Mouse (Mus musculus): ENCODE data around the gene Cbwd1. TPM values are rescaled to one million over a fixed set of nuclear protein-coding genes. Genes with fewer than 3 reads are reported as not detected.
"Not testable (repeated sequence)": the region's sequence is repeated elsewhere in the genome, so short reads cannot be mapped to it uniquely, and the experiment has no call there.

Cbwd1 gene
- polyA plus RNA-seq, 1 experiment = 0.27 TPM

- TF ChIP-seq TAL1 (IDR thresholded peaks at IDR 0.05; ENCODE audit: low read length) (no peak), GATA1 (IDR thresholded peaks at IDR 0.05; ENCODE audit: low read length) (no peak)
- Histone ChIP-seq H3K4me3 (replicated peaks) (no peak overlapping the region), H3K36me3 (ENCODE audit: control insufficient read depth) (no peaks in the 10 kb centered on the region), H3K27me3 (ENCODE audit: control insufficient read depth) (peaks cover 2% of the 10 kb centered on the region; the same call in 1 of the 2 replicates), H3K9me3 (ENCODE audit: control insufficient read depth, low read length) (peaks cover 2% of the 10 kb centered on the region; the same call in 1 of the 2 replicates), H3K4me1 (ENCODE audit: control insufficient read depth) (no peaks in the 10 kb centered on the region)
Observed at GRCm38 (mm10) chr19:24885504-24885903, 75.9 kb downstream of the Cbwd1 start.

- Histone ChIP-seq H3K9me3 (ENCODE audit: control insufficient read depth, low read length) (no peaks in the 10 kb centered on the region), H3K27me3 (ENCODE audit: control insufficient read depth) (no peaks in the 10 kb centered on the region), H3K4me3 (replicated peaks) (no peak overlapping the region), H3K4me1 (ENCODE audit: control insufficient read depth) (no peaks in the 10 kb centered on the region), H3K36me3 (ENCODE audit: control insufficient read depth) (no peaks in the 10 kb centered on the region)
- TF ChIP-seq TAL1 (IDR thresholded peaks at IDR 0.05; ENCODE audit: low read length) = no peak
- no peak for TF ChIP-seq GATA1 (IDR thresholded peaks at IDR 0.05; ENCODE audit: low read length)
Observed at GRCm38 (mm10) chr19:24881237-24881636, 80.2 kb downstream of the Cbwd1 start.

GRCm38 (mm10) chr19:24875129-24875870 lies 86.1 kb downstream of the Cbwd1 start, which contains the start of gene Gm10053:
Gene Gm10053, plus strand, starts transcription at chr19:24875686.
- not testable (repeated sequence) for H3K4me1 ChIP-seq (ENCODE audit: control insufficient read depth); H3K27me3 ChIP-seq (ENCODE audit: control insufficient read depth); H3K36me3 ChIP-seq (ENCODE audit: control insufficient read depth); H3K9me3 ChIP-seq (ENCODE audit: control insufficient read depth, low read length); H3K4me3 ChIP-seq (replicated peaks)

- no peaks in the 10 kb centered on the region for H3K4me1 ChIP-seq (ENCODE audit: control insufficient read depth)
- TF ChIP-seq TAL1 (IDR thresholded peaks at IDR 0.05; ENCODE audit: low read length) = no peak
- no peak for TF ChIP-seq GATA1 (IDR thresholded peaks at IDR 0.05; ENCODE audit: low read length)
- H3K4me3 ChIP-seq (replicated peaks) = no peak overlapping the region
- H3K36me3 ChIP-seq (ENCODE audit: control insufficient read depth) = no peaks in the 10 kb centered on the region
- H3K27me3 ChIP-seq (ENCODE audit: control insufficient read depth) = 0 out of 2 replicates have a peak, but pooled peaks cover 2% of the 10 kb centered on the region
- no peaks in the 10 kb centered on the region for H3K9me3 ChIP-seq (ENCODE audit: control insufficient read depth, low read length)
Observed at GRCm38 (mm10) chr19:24873873-24874272, 87.5 kb downstream of the Cbwd1 start.

GRCm38 (mm10) chr19:24871037-24871635 lies 90.3 kb downstream of the Cbwd1 start:
- Histone ChIP-seq H3K9me3 (ENCODE audit: control insufficient read depth, low read length) (no peaks in the 10 kb centered on the region), H3K4me3 (replicated peaks) (no peak overlapping the region), H3K36me3 (ENCODE audit: control insufficient read depth) (no peaks in the 10 kb centered on the region), H3K4me1 (ENCODE audit: control insufficient read depth) (no peaks in the 10 kb centered on the region), H3K27me3 (ENCODE audit: control insufficient read depth) (0 out of 2 replicates have a peak, but pooled peaks cover 2% of the 10 kb centered on the region)
- no peak for TF ChIP-seq GATA1 (IDR thresholded peaks at IDR 0.05; ENCODE audit: low read length)
- TF ChIP-seq TAL1 (IDR thresholded peaks at IDR 0.05; ENCODE audit: low read length) = no peak

Other genes starting within 250 kb of the Cbwd1 start
- gene Pgm5, start 99.8 kb downstream of the Cbwd1 start, polyA plus RNA-seq (2012) = not detected in 2 replicates
- gene Gm10053, start 85.9 kb downstream of the Cbwd1 start, polyA plus RNA-seq (2012) = 0.11 TPM in 1 of 2 replicates, not detected in the other
- gene Foxd4, start 60.4 kb downstream of the Cbwd1 start, polyA plus RNA-seq (2012) = 0.05 TPM in 1 of 2 replicates, not detected in the other
- gene Dock8, start 37.9 kb upstream of the Cbwd1 start, polyA plus RNA-seq (2012) = 0.06 and 0.09 TPM in 2 replicates

Measured in erythroblast, embryonic 14.5 days (primary cell).